Mouse (Mus musculus) kidney, embryonic 14.5 days (tissue): Measurements from ENCODE around the gene Olfr713. TPM values are rescaled to one million over a fixed set of nuclear protein-coding genes. Genes with fewer than 3 reads are reported as not detected.

Source experiments
- ATAC-seq: fragments of 200-750 bp; cut with Nextera tagmentation; 2 replicates; pipeline ENCODE4 v1.8.0; 2017; ENCODE audit warnings: moderate number of reproducible peaks, mild to moderate bottlenecking, moderate TSS enrichment, moderate library complexity; ENCODE audit not compliant: low FRiP score, low TSS enrichment
- H3K27ac ChIP-seq: fragments of 300-500 bp; sonication (generic); 2 replicates; pipeline ENCODE4 v1.5.1; 2014; ENCODE audit warnings: low read depth, mild to moderate bottlenecking, low read length, moderate library complexity, mixed read lengths
- H3K27me3 ChIP-seq: fragments of 300-500 bp; sonication (generic); 2 replicates; pipeline ENCODE4 v1.6.1; 2014; ENCODE audit warnings: mild to moderate bottlenecking, low read length; ENCODE audit not compliant: control insufficient read depth, insufficient read depth
- H3K36me3 ChIP-seq: fragments of 300-500 bp; sonication (generic); 2 replicates; pipeline ENCODE4 v1.6.1; 2014; ENCODE audit warnings: low read length, mixed read lengths; ENCODE audit not compliant: control insufficient read depth, insufficient read depth
- H3K4me1 ChIP-seq: fragments of 300-500 bp; sonication (generic); 2 replicates; pipeline ENCODE4 v1.6.1; 2014; ENCODE audit warnings: low read length, mixed read lengths; ENCODE audit not compliant: control insufficient read depth, insufficient read depth
- H3K4me2 ChIP-seq: fragments of 300-500 bp; sonication (generic); replicated peaks from 2 replicates; pipeline ENCODE4 v1.6.1; 2014; ENCODE audit warnings: low read depth, mild to moderate bottlenecking, low read length
- H3K4me3 ChIP-seq: fragments of 300-500 bp; sonication (generic); 2 replicates; pipeline ENCODE4 v1.5.1; 2014; ENCODE audit warnings: mild to moderate bottlenecking, low read length
- H3K9ac ChIP-seq: fragments of 300-500 bp; sonication (generic); 2 replicates; pipeline ENCODE4 v1.6.1; 2014; ENCODE audit warnings: low read depth, mild to moderate bottlenecking, low read length, moderate library complexity
- H3K9me3 ChIP-seq: fragments of 300-500 bp; sonication (generic); 2 replicates; pipeline ENCODE4 v1.6.1; 2016; ENCODE audit warnings: low read length; ENCODE audit not compliant: control insufficient read depth
- WGBS: fragments of 180-500 bp; shearing (Covaris S2); extraction: QIAGEN DNeasy Blood & Tissue Kit; methylation state at CpG from one replicate; pipeline ENCODE4 v1.1.7; 2014; 5-methylcytosine and 5-hydroxymethylcytosine counted together
- polyA plus RNA-seq: library from polyadenylated mRNA; unstranded; fragments of >200 nt; fragmentation: Nextera tagmentation; extraction: Ambion mirVana; gene quantifications from 2 replicates; pipeline ENCODE4 v1.2.1, GENCODE M21; 2014

Gene Olfr713
- polyA plus RNA-seq, 1 experiment from 2014 or later = not detected

- H3K9ac ChIP-seq = no peak overlapping the region
- no peaks in the 10 kb centered on the region for H3K27me3 ChIP-seq
- 23% methylated on average over 3 of the region's 3 CpGs for WGBS
- ATAC-seq = no peak
- H3K4me2 ChIP-seq = no peak overlapping the region
- H3K36me3 ChIP-seq = no peaks in the 10 kb centered on the region
- H3K9me3 ChIP-seq = no peaks in the 10 kb centered on the region
- no peaks in the 10 kb centered on the region for H3K4me1 ChIP-seq
- no peak overlapping the region for H3K4me3 ChIP-seq
- H3K27ac ChIP-seq = no peak overlapping the region
These were observed 16.6 kb downstream of the Olfr713 start for GRCm38 (mm10) chr7:107047578-107047977.

DNA sequence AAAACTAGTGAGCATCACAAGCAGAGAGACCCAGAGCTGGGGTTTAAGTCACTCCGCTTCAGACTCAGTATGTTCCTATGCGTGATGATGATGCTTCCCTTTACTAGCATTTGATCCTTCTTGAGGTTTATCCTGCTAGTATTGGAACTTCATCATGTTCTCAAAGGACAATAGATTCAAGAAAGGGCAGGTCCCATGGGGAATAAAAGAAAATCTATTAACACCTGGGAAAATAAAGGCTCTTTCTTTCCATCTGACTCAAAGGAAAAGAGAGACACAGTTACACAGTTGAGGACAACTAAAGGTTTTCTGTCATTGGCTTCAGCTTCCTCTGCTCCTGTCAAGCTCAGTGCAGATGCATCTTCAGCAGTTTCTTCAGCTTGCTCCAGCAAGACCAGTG, 39.7 kb downstream of the Olfr713 start, which contains the start of gene Olfr714:
Gene Olfr714 (plus strand): TSS at position 301 of the 400 bp plus-strand sequence.
- Histone ChIP-seq H3K4me2 (no peak within 1 kb of the TSS), H3K9ac (no peak within 1 kb of the TSS), H3K9me3 (no peaks in the 10 kb centered on the region), H3K27me3 (no peaks in the 10 kb centered on the region), H3K36me3 (no peaks in the 10 kb centered on the region), H3K4me1 (no peaks in the 10 kb centered on the region), H3K4me3 (no peak within 1 kb of the TSS), H3K27ac (no peak within 1 kb of the TSS)
- ATAC-seq = no peak
- WGBS = 94% methylated on average over 2 of the region's 2 CpGs

Other genes with a start within 250 kb of the Olfr713 start
- gene Olfr699, start 238.0 kb upstream of the Olfr713 start, polyA plus RNA-seq = not detected in 2 replicates
- not detected in 2 replicates for gene Olfr700, start 222.3 kb upstream of the Olfr713 start, polyA plus RNA-seq
- not detected in 2 replicates for gene Olfr701, start 217.0 kb upstream of the Olfr713 start, polyA plus RNA-seq
- not detected in 2 replicates for gene Olfr702, start 197.3 kb upstream of the Olfr713 start, polyA plus RNA-seq
- not detected in 2 replicates for gene Olfr703, start 187.8 kb upstream of the Olfr713 start, polyA plus RNA-seq
- not detected in 2 replicates for gene Olfr704, start 168.0 kb upstream of the Olfr713 start, polyA plus RNA-seq
- gene Olfr705, start 154.3 kb upstream of the Olfr713 start, polyA plus RNA-seq = not detected in 2 replicates
- gene Olfr706, start 143.0 kb upstream of the Olfr713 start, polyA plus RNA-seq = not detected in 2 replicates
- not detected in 2 replicates for gene Olfr707, start 129.9 kb upstream of the Olfr713 start, polyA plus RNA-seq
- not detected in 2 replicates for gene Olfr1532-ps1, start 123.2 kb upstream of the Olfr713 start, polyA plus RNA-seq
- gene Olfr709-ps1, start 99.0 kb upstream of the Olfr713 start, polyA plus RNA-seq = not detected in 2 replicates
- not detected in 2 replicates for gene Olfr710, start 82.9 kb upstream of the Olfr713 start, polyA plus RNA-seq
- not detected in 2 replicates for gene Olfr6, start 67.2 kb upstream of the Olfr713 start, polyA plus RNA-seq
- not detected in 2 replicates for gene Olfr711, start 55.7 kb upstream of the Olfr713 start, polyA plus RNA-seq
- not detected in 2 replicates for gene Olfr2, start 25.1 kb upstream of the Olfr713 start, polyA plus RNA-seq
- gene Olfr714, start 39.8 kb downstream of the Olfr713 start, polyA plus RNA-seq = not detected in 2 replicates
- not detected in 2 replicates for gene Olfr17, start 62.0 kb downstream of the Olfr713 start, polyA plus RNA-seq
- not detected in 2 replicates for gene Olfr715b, start 79.2 kb downstream of the Olfr713 start, polyA plus RNA-seq
- not detected in 2 replicates for gene Olfr715, start 99.9 kb downstream of the Olfr713 start, polyA plus RNA-seq
- gene Olfr716, start 107.2 kb downstream of the Olfr713 start, polyA plus RNA-seq = not detected in 2 replicates
- not detected in 2 replicates for gene Nlrp14, start 135.8 kb downstream of the Olfr713 start, polyA plus RNA-seq
- not detected in 2 replicates for gene Rbmxl2, start 178.3 kb downstream of the Olfr713 start, polyA plus RNA-seq